28 mouse cellular contexts compared by ENCODE assay signal in the genomic region with DNA sequence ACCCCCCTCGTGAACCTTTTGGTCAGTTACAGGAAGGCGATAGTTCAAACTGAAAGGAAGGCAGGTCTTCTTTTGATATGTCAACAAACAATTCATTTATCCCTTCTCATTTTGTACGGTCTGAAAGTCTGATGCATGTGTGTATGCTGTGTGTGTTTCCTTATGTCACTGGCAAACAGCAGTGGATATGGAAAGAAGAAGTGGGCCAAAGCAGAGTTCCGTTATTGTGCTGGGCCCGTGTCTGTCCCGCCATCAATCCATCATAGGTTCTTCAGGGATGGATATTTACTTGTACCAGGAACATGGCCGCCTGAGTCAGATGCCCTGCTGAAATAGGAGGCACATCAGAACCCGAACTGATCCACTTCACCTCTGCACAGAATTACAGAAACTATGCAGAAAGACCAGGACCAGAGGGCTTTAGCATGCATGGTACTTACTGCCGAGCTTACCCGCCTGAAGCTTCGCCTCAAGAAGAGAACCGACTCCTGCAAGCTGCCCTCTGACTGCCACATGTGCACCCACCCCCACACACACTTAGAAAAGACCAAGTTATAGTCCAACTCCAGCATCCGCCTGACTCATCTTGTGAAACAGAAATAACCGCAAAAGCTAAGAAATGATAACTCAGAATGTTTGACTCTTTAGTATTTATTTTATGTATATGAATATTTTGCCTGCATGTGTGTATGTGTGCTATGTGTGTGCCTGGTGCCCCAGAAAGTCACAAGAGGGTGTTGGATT.
DNase-seq lines count a peak whose midpoint lies in the region; ATAC-seq and TF ChIP-seq lines count a peak whose summit lies in the region.
"Had no signal": no experiment of that assay in that cellular context is flagged by ENCODE, and none has a peak within 500 bp of the region (broad histone marks: within the 10 kb centered on the region; RNA-seq: fewer than 3 reads in every experiment).

No protein-coding gene starts in this region.

- no peak overlapping the region for H3K27ac ChIP-seq in layer of hippocampus, adult 2 months
- H3K27ac ChIP-seq: embryonic facial prominence, embryonic 12.5 days; hindbrain, embryonic 14.5 days; limb, embryonic 12.5 days; liver, embryonic 15.5 days; neural tube, embryonic 15.5 days had no signal

- no peak for TF ChIP-seq CTCF in layer of hippocampus, adult 2 months (conservative IDR thresholded peaks at IDR 0.05)

- ATAC-seq in CD4-positive, CD25-positive, alpha-beta regulatory T cell, adult 4 months: peak; percentile 83
- peak; percentile 56 for ATAC-seq in granulocyte monocyte progenitor cell, adult 5-6 weeks (replicated peaks; ENCODE audit: poor library complexity, severe bottlenecking)
- ATAC-seq in monocyte, adult 5-6 weeks (replicated peaks; ENCODE audit: insufficient number of reproducible peaks, low FRiP score, low TSS enrichment, poor library complexity, severe bottlenecking): peak; percentile 50; the same call in 1 of the 2 replicates
- ATAC-seq: forebrain, embryonic 14.5 days had no signal

- no peak overlapping the region for H3K4me3 ChIP-seq in layer of hippocampus, adult 2 months
- H3K4me3 ChIP-seq: embryonic facial prominence, embryonic 12.5 days; limb, embryonic 12.5 days; liver, embryonic 15.5 days; neural tube, embryonic 15.5 days had no signal

- peak; percentile 23 for DNase-seq in right cerebral cortex, adult 18-20 months
- no peak for DNase-seq in right cerebral cortex, postnatal 25 days
- no peak for DNase-seq in lung, postnatal 10 days
- no peak for DNase-seq in cerebellum, postnatal 25 days
- DNase-seq in layer of hippocampus, adult 2 months (ENCODE audit: low spot score in 2 of 2): no peak
- DNase-seq: adrenal gland, adult 2 months; adrenal gland, postnatal 36 days; B cell, adult 2 months; cerebellum, adult 9-10 months; embryo, embryonic 11 days; gastrocnemius, postnatal 14 days; heart, adult 18-20 months; heart, postnatal 4 days; kidney, adult 18-20 months; kidney, postnatal 4 days; lung, embryonic 14.5 days; midbrain, embryonic 14.5 days; retina, postnatal 1 day; thymus, postnatal 25 days had no signal
